Mouse (Mus musculus): ENCODE measurements around the gene Spaca9. TPM values are rescaled to one million over a fixed set of nuclear protein-coding genes. Genes with fewer than 3 reads are reported as not detected.

The Spaca9 gene
- total and polyA plus RNA-seq, 2 experiments from 2014 or later: 0.66 TPM; not detected in 1

DNA sequence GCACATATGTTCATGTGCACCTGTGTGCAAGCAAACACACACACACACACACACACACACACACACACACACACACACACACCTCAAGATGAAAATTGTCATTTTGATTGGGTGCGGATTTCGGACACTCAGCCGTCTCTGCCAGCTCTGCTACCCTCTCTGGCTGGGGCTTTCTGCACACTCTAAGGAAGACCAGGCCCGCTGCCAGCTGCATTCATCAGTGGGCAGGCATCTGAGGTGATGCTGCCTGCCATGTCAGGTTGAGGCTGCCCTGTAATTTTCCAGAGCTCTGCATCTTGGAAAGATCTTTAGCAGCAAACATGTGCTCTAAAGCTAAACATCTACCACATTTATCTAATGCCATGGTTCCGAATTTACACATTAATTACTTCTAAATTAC is 37.6 kb upstream of the Spaca9 start:
- Histone ChIP-seq H3K27ac (ENCODE audit: low read depth) (no peak overlapping the region), H3K27me3 (ENCODE audit: control insufficient read depth, insufficient read depth, low read length) (peaks cover 8% of the 10 kb centered on the region; the same call in 1 of the 2 replicates), H3K9ac (replicated peaks; ENCODE audit: low read depth, low read length) (no peak overlapping the region), H3K9me3 (replicated peaks; ENCODE audit: control insufficient read depth, low read length) (no peaks in the 10 kb centered on the region), H3K4me1 (ENCODE audit: control insufficient read depth, insufficient read depth) (no peaks in the 10 kb centered on the region), H3K4me2 (ENCODE audit: low read depth, low read length) (no peak overlapping the region), H3K4me3 (ENCODE audit: low read depth, low read length) (no peak overlapping the region), H3K36me3 (replicated peaks; ENCODE audit: control insufficient read depth, insufficient read depth, low read length) (no peaks in the 10 kb centered on the region)
- DNase-seq (ENCODE audit: low spot score): no peak
- WGBS: 74% methylated on average over 5 of the region's 5 CpGs
- no peak for TF ChIP-seq CTCF (IDR thresholded peaks at IDR 0.05; ENCODE audit: low read depth)
- no peak for ATAC-seq (ENCODE audit: insufficient read depth, low read depth)

DNA sequence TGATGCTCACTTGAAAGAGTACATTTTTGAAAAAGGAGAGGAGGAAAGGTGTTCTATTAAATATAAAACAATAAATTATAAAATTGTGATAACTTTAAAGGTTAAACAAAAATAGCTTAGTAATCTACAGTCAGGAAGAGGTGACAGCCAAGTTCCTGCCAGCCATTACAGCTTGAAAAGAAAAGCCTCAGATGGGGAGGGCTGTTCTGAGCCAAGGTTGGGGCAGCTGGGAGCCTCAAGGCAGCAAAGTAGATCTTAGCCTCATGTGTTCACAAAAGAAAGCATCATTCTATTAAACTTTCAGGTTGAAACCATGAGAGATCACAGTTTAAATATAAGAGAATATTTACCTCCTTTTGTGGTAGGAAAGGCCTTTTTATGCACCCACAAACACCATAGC is 31.1 kb upstream of the Spaca9 start:
- DNase-seq (ENCODE audit: low spot score): no peak

DNA sequence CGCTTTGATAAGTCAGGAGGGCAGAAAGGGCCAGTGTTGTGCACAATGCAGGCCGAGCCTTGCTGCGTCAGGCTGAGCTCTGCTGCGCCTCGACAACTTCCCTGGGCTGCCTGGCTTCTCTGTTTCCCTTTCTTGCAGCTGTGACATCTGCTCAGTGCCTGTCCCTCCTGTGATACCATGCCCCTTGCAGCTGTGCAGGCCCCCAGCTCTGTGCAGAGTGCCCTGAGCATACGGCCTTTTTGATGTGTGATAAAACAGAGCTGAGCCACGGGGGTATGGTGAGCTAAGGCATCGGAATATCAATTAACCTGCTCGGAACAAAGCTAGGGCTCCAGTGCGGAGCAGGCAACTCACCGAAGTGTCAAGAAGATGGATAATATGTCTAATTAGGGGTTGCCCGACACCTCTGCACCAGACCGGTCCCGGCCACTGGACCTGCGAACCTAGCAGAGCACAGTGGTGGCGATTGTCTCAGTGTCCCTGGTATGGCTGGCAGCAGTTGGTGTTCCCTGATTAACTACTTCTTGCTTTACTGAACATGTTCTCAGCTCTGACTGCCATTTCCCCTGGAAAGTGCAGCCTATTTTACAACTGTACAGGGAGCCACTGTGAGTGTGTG is 28.4 kb upstream of the Spaca9 start:
- ATAC-seq (ENCODE audit: insufficient read depth, low read depth) (no peak), DNase-seq (ENCODE audit: low spot score) (no peak)
- H3K27me3 ChIP-seq (ENCODE audit: control insufficient read depth, insufficient read depth, low read length): no peaks in the 10 kb centered on the region; the same call in 1 of the 2 replicates
- no peaks in the 10 kb centered on the region for H3K4me1 ChIP-seq (ENCODE audit: control insufficient read depth, insufficient read depth)
- H3K27ac ChIP-seq (ENCODE audit: low read depth): no peak overlapping the region
- no peak overlapping the region for H3K4me3 ChIP-seq (ENCODE audit: low read depth, low read length)
- no peaks in the 10 kb centered on the region for H3K9me3 ChIP-seq (replicated peaks; ENCODE audit: control insufficient read depth, low read length)
- no peaks in the 10 kb centered on the region for H3K36me3 ChIP-seq (replicated peaks; ENCODE audit: control insufficient read depth, insufficient read depth, low read length)
- no peak for TF ChIP-seq CTCF (IDR thresholded peaks at IDR 0.05; ENCODE audit: low read depth)
- no peak for TF ChIP-seq EP300 (IDR thresholded peaks at IDR 0.05; ENCODE audit: low read depth)
- no peak overlapping the region for H3K9ac ChIP-seq (replicated peaks; ENCODE audit: low read depth, low read length)
- H3K4me2 ChIP-seq (ENCODE audit: low read depth, low read length): no peak overlapping the region
- 45% methylated on average over 16 of the region's 16 CpGs for WGBS

More for the DNA sequence above, 31.1 kb upstream of the Spaca9 start:
- TF ChIP-seq CTCF (IDR thresholded peaks at IDR 0.05; ENCODE audit: low read depth) (no peak), EP300 (IDR thresholded peaks at IDR 0.05; ENCODE audit: low read depth) (no peak)
- no peaks in the 10 kb centered on the region; the same call in 1 of the 2 replicates for H3K27me3 ChIP-seq (ENCODE audit: control insufficient read depth, insufficient read depth, low read length)
- no peaks in the 10 kb centered on the region for H3K36me3 ChIP-seq (replicated peaks; ENCODE audit: control insufficient read depth, insufficient read depth, low read length)
- H3K4me3 ChIP-seq (ENCODE audit: low read depth, low read length): no peak overlapping the region
- no peak overlapping the region for H3K4me2 ChIP-seq (ENCODE audit: low read depth, low read length)
- ATAC-seq (ENCODE audit: insufficient read depth, low read depth): no peak
- H3K27ac ChIP-seq (ENCODE audit: low read depth): no peak overlapping the region
- H3K9me3 ChIP-seq (replicated peaks; ENCODE audit: control insufficient read depth, low read length): no peaks in the 10 kb centered on the region
- no peaks in the 10 kb centered on the region for H3K4me1 ChIP-seq (ENCODE audit: control insufficient read depth, insufficient read depth)
- no peak overlapping the region for H3K9ac ChIP-seq (replicated peaks; ENCODE audit: low read depth, low read length)

DNA sequence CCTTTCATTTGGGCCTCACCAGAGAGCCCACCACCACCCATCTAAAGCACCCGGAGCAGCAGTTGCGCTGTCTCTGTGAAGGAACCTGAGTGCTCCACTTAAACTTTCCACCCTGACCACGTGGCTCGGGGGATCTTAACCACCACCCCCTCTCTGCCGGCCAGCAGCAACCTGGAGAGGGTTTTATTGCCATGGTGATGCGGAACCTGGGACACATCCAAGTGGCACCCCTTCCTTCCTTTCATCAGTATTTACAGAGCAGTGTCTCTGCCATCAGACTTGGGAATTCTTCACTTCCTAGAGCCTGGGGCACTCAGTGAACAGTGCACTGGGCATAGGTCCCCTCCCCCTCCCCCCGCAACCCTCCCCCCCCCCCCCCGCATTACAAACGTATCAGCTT is 24.4 kb upstream of the Spaca9 start:
- no peak for ATAC-seq (ENCODE audit: insufficient read depth, low read depth)
- WGBS: 43% methylated on average over 9 of the region's 9 CpGs
- H3K27ac ChIP-seq (ENCODE audit: low read depth): no peak overlapping the region
- H3K4me3 ChIP-seq (ENCODE audit: low read depth, low read length): no peak overlapping the region
- no peaks in the 10 kb centered on the region for H3K36me3 ChIP-seq (replicated peaks; ENCODE audit: control insufficient read depth, insufficient read depth, low read length)
- TF ChIP-seq CTCF (IDR thresholded peaks at IDR 0.05; ENCODE audit: low read depth) (no peak), EP300 (IDR thresholded peaks at IDR 0.05; ENCODE audit: low read depth) (no peak)
- H3K4me1 ChIP-seq (ENCODE audit: control insufficient read depth, insufficient read depth): no peaks in the 10 kb centered on the region
- no peaks in the 10 kb centered on the region; the same call in 1 of the 2 replicates for H3K27me3 ChIP-seq (ENCODE audit: control insufficient read depth, insufficient read depth, low read length)
- no peaks in the 10 kb centered on the region for H3K9me3 ChIP-seq (replicated peaks; ENCODE audit: control insufficient read depth, low read length)
- H3K9ac ChIP-seq (replicated peaks; ENCODE audit: low read depth, low read length): no peak overlapping the region
- H3K4me2 ChIP-seq (ENCODE audit: low read depth, low read length): no peak overlapping the region
- DNase-seq (ENCODE audit: low spot score): no peak

DNA sequence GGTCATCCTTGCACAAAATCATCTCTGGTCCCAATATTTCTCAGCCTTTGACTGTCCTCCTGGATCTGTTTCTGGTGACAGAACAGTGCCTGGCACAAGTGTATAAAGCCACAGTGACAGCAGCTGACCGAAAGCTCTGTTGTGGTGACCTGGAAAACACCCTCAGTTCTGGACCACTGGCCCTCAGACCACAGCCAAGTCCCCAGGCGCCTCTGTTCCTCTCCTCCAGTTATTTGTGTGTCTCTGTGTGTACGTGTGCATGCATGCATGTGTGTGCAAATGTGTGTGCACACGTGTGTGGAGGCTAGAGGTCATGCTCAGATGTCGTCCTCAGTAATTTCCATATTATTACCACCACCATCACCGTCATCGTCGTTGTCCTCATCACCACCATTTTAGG is 22.9 kb upstream of the Spaca9 start:
- Histone ChIP-seq H3K36me3 (replicated peaks; ENCODE audit: control insufficient read depth, insufficient read depth, low read length) (no peaks in the 10 kb centered on the region), H3K4me1 (ENCODE audit: control insufficient read depth, insufficient read depth) (no peaks in the 10 kb centered on the region), H3K9me3 (replicated peaks; ENCODE audit: control insufficient read depth, low read length) (no peaks in the 10 kb centered on the region), H3K4me2 (ENCODE audit: low read depth, low read length) (no peak overlapping the region), H3K4me3 (ENCODE audit: low read depth, low read length) (no peak overlapping the region), H3K27ac (ENCODE audit: low read depth) (no peak overlapping the region), H3K9ac (replicated peaks; ENCODE audit: low read depth, low read length) (no peak overlapping the region), H3K27me3 (ENCODE audit: control insufficient read depth, insufficient read depth, low read length) (no peaks in the 10 kb centered on the region)
- ATAC-seq (ENCODE audit: insufficient read depth, low read depth): no peak
- DNase-seq (ENCODE audit: low spot score): no peak
- TF ChIP-seq CTCF (IDR thresholded peaks at IDR 0.05; ENCODE audit: low read depth) (no peak), EP300 (IDR thresholded peaks at IDR 0.05; ENCODE audit: low read depth) (no peak)
- 82% methylated on average over 8 of the region's 8 CpGs for WGBS

GRCm38 (mm10) chr2:28713036-28713435 is 13.5 kb upstream of the Spaca9 start:
- no peaks in the 10 kb centered on the region for H3K9me3 ChIP-seq (replicated peaks; ENCODE audit: control insufficient read depth, low read length)
- no peak overlapping the region for H3K9ac ChIP-seq (replicated peaks; ENCODE audit: low read depth, low read length)
- no peak overlapping the region for H3K27ac ChIP-seq (ENCODE audit: low read depth)
- no peak overlapping the region for H3K4me2 ChIP-seq (ENCODE audit: low read depth, low read length)
- ATAC-seq (ENCODE audit: insufficient read depth, low read depth) (no peak), DNase-seq (ENCODE audit: low spot score) (no peak)
- H3K27me3 ChIP-seq (ENCODE audit: control insufficient read depth, insufficient read depth, low read length): no peaks in the 10 kb centered on the region
- H3K36me3 ChIP-seq (replicated peaks; ENCODE audit: control insufficient read depth, insufficient read depth, low read length): no peaks in the 10 kb centered on the region
- TF ChIP-seq EP300 (IDR thresholded peaks at IDR 0.05; ENCODE audit: low read depth): no peak
- TF ChIP-seq CTCF (IDR thresholded peaks at IDR 0.05; ENCODE audit: low read depth): no peak
- 86% methylated on average over 8 of the region's 8 CpGs for WGBS
- H3K4me3 ChIP-seq (ENCODE audit: low read depth, low read length): no peak overlapping the region
- H3K4me1 ChIP-seq (ENCODE audit: control insufficient read depth, insufficient read depth): no peaks in the 10 kb centered on the region

Data from heart, postnatal 0 days (tissue).